Mouse (Mus musculus) kidney, adult 2 months (tissue): ENCODE results near the gene Plod1.

Source experiments
- CTCF ChIP-seq: fragments of 200-500 bp; conservative IDR thresholded peaks from 2 replicates; pipeline ENCODE4 v1.5.1; 2011; ENCODE audit warnings: low read depth, mild to moderate bottlenecking, control low read depth, low read length, moderate library complexity, mixed read lengths; ENCODE audit not compliant: insufficient read depth, insufficient read length
- POLR2A ChIP-seq: fragments of 200-500 bp; IDR thresholded peaks from one replicate; pipeline ENCODE4 v1.6.1; 2011; ENCODE audit warnings: low read depth, low read length, control low read depth

DNA sequence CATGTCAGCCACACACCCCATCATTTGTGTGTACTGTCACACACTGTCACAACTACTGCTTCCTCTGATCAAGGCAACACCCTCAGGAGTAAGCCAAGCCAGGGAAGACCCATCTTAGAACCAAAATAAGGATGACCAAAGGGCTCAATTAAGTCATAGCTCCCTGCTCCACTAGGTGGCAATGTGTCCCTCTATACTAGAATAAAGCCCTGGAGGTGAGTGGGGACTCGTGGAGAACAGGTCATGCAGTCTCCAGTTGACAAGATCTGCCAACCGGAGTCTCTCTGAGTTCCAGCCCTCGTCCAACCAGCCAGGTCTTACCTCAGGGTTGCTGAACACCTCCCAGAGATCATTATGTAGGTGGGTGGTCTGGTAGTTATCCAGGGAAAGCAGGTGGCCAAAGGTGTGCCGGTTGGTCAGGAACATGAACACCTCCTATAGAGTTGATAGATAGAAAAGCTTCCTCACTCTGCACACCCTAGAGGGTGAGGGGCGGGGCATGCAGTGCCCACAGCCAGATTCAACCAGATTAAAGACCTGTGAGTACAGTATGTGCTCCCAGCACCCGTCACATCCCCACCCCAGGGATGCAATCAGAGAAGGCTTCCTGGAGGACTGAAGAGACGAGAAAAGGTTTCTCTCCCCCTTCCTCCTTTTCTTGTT, 18.0 kb downstream of the Plod1 start:
- TF ChIP-seq CTCF, result peak; percentile 56
- TF ChIP-seq POLR2A, result no peak
